Mouse (Mus musculus) c-Kit-positive CD71-negative TER-119-negative erythroid progenitor cells, embryonic 14.5 days (primary cell): ENCODE results near the gene Gm11549.

Experiments
- DNase-seq: peaks from one replicate; pipeline ENCODE4 v3.0.0-alpha.2; 2013; ENCODE audit warnings: low read depth

Gm11549 gene

DNA sequence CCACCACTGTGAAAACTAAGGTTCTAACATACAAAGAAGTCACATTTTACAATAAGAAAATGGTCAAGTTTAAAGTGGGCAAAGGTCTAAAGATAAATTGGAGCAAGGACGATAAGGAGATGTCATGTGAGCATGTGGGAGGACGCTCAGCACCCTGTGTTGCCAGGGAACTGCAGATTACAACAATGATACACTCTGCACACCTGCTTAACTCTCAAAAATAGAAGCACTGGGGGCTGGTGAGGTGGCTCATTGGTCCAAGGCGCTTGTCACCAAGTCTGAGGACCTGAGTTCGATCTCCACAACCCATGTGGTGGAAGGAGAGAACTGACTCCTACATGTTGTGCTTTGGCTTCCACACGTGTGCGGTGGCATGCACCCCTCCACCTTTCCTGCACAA lies 10.1 kb downstream of the Gm11549 start:
- DNase-seq, result no peak

DNA sequence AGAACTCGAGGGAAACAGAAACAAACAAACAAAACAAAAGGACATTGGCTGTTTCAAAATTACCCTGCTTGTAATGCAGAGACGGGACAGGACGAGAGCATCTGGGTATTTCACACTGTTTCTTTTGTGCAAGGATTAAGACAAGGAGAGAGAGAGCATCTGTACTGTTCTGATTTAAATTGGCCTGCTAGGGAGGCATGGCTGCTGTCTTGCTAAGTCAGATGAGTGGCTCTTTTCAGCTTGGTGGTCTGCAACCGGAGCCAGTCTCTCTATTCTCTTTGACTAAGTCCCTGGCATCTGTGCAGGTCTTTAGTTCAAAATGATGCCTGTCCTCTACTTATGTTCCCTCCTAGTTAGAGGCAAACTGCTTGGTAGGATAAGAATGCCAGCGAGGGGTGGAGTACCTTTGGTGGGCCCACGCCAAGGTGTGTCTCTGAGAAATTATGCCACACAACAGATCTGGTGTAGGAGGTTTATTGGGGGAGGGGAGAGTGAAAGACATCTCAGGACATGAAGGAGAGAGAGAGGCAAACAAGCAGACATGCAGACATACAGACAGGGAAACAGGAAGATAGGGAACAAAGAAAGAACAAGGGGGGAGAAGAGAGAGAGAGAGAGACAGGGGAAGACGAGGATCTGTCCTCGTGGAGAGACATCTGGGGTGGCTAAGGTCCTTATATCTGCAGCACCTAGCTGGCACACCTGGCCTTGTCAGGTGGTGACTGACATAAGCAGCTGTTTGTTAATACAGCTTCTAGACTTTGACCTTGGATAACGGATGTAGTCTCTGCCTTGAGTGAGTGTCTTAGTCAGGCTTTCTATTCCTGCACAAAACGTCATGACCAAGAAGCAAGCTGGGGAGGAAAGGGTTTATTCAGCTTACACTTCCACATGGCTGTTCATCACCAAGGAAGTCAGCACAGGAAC lies 15.5 kb downstream of the Gm11549 start:
- no peak for DNase-seq

DNA sequence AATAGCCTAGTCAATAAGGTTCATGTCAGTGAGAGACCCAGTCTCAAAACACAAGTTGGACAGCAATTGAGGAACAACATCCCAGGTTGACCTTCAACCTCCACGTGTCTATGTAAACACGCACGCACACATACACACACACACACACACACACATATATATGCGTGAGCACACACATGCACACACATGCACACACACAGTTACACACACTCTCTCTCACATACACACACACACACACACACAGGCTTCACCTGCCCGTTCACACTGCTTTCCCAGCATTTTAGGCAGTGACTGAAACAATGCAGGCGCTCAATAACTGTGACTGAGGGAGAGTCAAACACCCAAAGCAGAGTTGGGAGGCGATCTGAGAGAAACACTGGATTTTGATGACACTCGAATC lies 16.3 kb downstream of the Gm11549 start:
- DNase-seq, result no peak

DNA sequence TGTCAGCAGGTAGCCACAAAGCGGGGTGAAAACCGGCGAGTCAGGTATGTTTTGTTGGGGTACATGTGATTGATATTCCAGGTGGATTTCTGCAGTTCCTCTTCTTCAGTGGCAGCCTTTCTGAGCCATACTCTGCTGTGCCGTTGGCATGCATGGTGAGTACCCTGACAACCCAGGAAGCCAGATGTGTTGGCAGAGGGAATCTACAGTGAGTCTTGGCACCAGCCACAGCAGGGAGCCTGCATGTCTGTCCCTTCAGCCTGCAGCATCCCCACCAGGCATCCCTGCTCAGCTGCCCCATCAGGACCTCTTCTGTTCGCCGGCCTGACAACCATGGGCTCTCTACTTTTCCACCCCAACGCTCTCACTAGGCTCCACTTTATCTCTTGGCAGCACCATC lies 20.1 kb downstream of the Gm11549 start:
- no peak for DNase-seq

DNA sequence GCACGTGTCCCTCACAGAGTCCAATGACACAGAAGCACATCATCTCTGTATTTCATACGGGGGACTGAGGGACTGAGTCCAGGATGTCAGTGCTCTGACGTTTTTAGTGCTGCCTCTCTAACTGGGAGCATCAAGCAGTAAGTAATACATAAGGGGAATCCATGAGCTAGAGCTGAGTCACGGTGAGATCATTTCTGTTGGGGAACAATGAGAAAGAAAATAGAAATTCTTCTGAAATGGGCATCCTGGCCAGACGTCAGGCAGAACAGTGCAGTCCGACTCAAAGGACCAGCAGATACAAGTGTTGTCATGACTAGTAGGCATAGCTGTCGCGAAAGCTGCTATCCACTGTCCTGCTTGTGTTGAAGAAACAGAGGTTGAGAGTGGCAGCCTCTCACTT lies 20.6 kb downstream of the Gm11549 start:
- no peak for DNase-seq

DNA sequence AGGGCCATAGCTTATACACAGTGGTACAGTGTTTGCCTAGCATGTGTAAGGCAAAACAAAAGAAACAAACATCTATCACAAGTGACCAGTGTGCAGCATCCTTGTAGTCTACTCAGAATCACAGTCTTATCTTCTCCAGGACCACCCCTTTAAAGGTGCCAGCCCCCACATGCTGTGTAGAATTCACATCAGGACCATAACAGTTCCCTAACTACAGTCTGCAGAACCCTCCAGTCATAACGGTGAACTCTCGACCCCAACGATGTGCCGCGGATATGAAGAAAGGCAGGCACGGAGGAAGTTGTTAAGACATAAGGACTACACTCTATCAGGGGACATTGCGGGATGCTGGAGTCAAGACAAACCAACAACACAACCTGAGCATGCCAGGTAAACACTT lies 22.2 kb downstream of the Gm11549 start:
- no peak for DNase-seq

DNA sequence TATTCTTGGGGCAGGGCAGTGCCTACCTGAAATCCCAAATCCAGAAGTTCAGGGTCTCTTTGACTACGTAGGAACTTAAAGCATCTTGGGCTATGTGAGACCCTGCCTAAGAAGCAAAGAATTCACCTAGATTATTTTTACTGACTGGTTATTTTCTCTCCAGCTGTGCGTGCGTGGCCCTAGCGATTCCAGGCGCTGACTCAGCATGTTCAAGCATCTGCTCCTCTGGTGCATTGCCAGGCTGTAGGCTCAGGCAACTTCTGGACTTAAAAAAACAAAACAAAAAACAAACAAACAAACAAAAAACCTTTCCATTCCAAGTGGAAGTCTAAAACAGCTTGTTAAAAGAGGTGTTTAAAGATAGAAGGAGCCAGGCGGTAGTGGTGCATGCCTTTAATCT lies 23.4 kb downstream of the Gm11549 start:
- DNase-seq, result no peak

DNA sequence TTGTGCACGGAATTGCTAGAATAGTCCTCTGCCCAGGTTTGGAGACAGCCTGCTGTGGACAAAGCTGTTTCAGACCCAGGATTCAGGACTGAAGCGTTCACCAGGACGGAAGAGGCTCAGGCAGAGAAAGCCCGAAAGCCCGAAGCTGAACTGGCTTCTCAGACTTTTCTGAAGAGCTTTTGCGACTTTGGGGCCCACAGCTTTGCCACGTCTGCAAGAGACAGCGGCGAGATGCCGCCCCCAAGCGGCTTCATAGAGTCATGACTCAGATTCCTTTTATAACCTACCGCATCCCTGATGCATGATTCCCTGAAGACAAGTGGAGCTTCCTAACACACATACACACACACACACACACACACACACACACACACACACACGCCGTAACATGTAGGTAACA lies 24.9 kb downstream of the Gm11549 start:
- DNase-seq, result peak; percentile 53

DNA sequence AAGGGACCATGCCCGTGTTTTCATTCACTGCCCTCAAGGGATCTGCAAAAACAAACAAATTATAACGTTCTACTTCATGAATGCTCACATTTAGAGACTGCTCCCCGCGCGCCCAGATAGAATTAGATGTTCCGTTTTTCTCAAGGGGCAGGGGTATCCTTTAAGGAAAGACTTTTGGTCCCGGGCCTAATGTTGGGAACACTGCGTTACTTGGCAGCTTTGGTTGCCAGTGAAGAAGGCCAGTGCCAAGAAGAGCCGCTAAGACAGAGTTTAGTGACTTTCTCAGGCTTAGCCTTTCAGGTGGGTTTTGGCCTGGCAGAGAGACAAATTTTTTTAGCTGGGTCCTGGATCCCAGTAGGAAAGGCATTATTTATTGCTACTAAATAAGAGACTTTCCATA lies 25.3 kb downstream of the Gm11549 start:
- no peak for DNase-seq

DNA sequence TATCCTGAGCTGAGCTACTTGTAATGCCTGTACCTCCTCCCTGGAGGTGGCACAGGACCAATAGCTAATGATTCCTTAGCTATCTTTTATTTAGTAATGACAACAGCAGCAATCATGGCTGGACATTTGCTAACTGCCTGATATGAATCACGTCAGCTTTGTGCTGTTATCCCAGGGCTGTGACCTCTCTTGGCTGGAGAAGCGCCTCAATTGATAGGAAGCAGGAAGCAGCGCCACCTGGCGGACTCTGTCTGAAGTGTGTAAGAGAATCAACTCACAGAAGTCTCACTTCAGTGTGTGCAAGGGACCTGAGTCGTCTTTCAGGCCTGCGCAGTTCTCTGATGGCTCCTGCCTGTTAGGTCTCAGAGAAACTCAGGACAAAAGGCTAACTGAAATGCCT lies 26.2 kb downstream of the Gm11549 start:
- peak; percentile 81 for DNase-seq

DNA sequence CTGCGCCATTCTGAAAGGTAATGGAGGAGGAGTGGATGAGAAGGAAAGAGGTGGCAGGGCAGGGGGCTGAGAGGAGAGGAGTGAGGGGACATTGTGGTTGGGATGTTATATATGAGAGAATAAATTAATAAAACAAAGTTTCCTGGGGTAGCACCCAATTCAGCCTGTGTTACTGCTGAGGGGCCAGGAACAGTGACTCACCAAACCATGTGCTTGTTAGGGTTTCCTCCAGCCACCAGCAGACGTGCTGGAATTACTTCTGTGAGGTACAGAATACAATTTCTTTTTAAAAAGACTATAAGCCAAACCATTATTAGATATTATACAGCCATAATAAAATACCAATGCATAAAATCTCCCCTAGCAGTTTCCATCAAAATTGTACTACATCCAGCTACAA lies 27.0 kb downstream of the Gm11549 start:
- DNase-seq, result no peak

DNA sequence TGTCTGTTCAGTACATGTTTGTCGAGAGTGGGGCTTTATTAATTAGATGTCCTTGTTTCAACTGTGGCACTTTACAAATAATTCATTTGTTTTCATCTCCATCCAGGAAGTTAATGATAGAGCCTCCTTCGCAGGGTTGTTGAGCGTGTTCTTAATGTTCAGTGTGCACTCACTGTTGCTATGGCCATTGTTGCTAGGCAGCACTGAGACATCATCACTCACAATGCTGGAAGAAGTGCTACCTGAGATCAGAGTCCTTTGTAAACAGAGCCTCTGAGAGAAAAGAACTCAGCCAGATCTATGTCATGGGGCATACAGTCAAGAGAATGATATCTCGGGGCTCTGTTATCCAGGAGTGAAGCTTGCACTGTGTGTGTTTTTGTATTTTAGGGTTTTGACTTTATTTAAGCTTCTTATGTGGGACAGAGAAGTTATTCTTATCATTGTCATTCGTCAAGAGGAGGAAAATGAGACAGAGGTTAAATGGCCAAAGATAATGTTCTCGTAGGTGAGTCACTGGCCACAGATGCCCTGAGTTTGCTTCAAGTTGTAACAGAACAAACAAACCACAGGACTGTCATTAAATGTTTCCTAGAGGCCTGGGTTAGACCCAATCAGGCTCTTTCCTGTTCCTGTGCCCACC lies 27.9 kb downstream of the Gm11549 start:
- no peak for DNase-seq

DNA sequence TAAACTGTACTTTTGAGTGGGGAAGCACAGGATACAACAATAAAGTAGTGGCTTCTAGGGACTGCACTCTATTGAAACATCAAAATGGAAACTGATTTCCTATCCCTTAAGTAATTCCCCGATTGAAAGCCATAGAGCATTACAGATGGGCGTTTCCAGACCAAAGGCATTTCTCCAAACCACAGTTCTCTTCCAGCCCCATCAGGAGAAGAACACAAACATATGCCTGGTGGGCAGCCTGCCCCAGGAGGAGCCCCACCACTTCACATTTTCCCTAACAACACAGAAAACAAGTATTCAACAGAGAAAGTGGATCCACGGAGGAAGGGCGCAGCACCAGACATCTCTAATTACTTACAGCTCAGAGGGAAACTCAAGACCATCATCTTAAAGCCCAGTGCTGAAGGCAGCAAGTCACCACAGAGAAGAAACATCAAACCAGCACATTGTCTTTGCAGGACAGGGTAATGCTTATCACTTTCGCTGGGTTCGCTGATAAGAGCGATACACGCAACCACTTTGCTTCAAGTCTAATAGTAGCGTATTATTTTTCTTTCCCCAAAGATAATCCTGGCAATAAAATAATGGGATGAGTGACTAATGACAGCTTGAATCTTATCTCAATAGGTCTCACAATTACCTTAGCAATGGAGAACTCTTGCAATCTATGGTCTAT lies 28.8 kb downstream of the Gm11549 start:
- no peak for DNase-seq

DNA sequence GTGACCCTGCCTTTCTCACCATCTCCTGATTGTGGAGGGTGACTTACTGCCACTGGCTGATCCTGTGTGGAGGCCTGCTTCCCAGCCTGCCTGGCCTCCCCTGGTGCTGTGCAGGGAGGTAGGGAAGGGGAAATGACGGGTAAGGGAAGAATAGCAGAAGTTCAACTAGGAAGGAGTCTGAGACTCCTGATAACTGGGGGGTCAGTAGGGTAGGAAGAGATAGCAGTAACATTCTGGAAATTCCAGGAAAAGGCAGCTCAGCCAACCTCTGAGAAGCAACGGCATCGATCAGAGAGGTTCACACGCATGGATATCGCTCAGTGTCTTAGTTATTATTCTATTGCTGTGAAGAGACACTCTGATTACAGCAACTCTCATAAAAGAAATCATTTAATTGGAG lies 30.1 kb downstream of the Gm11549 start:
- DNase-seq, result no peak

DNA sequence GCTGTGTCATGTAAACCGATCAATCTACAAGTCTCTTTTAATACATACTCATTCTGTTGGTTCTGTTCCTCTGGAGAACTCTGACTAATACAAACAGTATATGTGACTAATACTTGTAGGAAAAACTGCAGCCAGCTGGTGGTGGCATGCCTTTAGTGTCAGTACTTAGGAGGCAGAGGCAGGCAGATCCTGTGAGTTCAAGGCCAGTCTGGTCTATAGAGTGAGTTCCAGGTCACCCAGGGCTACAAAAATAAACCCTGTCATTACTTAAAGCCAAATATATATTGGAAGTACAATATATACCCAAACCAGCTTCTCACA lies 32.1 kb downstream of the Gm11549 start:
- DNase-seq, result no peak

DNA sequence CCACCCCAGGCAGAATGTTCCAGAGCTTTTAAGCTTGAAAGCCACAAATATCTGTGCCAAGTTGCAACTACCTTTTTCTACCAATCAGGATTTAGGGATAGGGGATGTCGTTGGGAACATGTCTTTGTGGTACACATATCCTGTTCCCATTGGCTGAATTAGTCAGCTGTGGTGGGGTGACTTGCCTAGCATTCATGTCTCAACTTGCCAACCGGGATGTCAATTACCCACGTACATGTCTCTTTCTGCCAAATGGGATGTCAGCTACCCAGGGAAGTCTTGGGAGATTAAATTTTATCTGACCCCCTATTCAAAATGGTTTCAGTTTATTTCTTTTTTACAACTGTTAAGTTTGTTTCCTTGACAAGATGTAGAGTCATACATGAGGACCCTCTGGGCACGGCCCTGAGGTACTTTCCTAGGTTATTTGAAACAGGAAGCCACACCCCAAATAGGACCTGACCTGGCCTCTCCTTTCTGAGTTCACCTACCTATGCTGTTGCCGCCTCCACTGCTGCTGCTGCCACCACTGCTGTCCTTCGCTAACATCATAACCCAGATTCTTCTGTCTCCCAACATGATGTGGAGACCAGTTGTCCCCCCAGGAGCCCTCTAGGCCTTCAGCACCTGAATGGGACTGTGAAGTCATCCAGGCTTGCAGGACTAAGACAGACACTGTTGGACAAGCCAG lies 32.6 kb downstream of the Gm11549 start:
- DNase-seq, result no peak

DNA sequence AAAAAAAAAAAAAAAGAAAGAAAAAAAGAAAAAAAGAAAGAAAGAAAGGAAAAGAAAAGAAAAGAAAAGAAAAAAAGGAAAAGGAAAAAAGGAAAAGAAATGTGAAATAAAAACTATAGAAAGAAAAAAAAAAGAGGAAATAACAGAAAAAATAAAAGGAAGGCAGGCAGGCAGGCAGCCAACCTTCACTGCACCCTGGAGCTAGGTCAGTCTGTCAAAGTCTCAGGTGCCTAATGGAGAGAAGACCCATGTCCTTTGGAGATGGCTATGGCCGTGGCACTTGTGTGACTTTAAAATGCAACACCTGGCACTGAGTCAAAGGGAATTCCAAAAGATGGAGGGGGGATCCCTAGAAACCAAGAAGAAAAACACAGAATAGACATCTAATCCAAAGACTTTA lies 33.2 kb downstream of the Gm11549 start:
- no peak for DNase-seq

DNA sequence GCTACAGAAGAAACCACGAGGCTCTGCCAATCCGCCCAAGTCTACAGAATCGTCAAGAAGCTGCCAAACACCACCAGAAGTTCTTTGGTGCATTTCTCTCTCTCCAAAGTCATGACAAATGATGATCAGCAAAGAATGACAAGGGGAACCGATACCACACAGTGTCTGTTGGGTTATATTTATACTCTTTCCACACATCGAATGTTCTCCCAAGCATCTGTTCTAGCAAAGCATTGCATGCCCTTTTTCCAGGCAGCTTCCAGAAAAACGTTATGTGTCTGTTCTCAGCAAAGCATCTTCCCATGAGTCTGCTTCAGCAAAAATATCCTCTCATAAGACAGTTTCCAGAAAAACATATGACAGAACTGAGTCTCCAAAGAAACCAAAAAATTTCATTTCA lies 34.7 kb downstream of the Gm11549 start:
- DNase-seq, result no peak

DNA sequence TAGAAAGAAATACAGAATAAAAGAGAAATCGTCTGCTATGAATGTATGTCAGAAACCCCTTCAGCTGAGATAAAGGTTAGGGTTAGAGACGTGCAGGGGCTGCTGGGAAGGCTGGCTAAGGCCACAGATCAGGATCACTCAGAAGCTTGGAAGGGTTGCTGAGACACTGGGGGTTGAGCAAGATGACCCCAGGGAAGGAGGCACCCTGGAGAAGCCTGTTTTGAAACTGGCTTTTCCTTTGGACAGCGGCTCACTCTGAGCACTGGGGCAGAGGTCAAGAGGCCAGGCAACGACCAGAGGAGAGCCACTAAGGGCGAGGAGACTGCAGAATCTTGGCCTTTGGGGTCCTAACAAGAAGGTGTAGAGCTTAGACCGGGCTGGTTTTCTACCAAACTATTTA lies 35.4 kb downstream of the Gm11549 start:
- no peak for DNase-seq

DNA sequence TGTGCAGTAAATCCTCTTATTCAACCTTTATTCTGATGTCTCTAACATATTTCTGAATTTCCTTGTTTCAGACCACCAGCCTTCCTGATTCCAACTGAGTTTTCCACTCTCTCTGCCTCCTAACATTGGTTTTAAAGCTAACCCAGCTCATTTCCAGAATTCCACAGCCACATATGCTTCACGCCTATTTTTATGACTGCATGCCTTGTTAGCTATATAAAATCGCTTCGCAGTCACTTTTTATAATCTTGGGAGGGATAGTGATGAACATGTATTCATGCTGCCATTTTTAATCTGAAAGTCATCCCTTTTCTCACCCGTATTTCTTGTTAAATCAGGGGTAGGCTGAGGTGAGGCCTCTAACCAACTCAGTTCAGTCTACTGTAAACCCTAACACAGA lies 37.3 kb downstream of the Gm11549 start:
- DNase-seq, result no peak

DNA sequence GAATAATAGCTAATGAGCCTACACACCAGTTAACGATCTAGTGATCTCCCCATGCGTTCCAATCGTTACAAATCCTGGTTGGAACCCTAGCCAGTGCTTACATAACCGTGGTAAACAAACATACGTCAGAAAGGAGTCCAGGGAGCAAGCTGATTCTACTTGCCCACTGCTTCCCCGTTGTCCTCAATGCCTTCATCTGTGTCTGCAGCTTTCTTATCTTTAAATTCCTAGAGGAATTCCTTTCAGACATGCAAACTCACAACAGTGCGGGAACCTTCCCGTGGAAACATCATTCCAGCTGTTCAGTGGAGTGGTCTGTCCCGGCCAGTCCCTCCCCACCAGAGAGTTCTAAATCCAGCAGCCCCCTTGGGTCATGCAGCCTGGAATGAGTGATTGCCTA lies 38.7 kb downstream of the Gm11549 start:
- DNase-seq, result no peak

DNA sequence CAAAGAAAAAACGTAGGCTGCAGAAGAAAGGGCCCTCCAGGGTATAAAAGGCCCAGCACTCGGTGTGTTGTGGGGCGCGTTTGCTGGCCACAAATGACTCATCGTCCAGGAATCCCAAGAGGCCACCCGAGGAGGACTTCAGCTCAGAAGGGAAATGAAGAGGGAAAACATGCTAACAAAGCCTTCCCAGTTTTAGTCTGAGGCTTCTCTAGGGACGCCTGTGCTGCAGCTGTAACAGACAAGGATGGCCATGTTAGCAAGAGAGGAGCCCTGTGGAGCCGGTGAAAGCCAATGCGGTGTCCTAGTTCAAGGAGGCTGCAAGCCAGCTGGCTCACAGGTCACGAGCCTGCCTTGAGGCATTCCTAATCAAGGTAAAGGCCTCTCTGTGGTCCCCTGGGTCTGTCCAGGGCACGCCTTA lies 39.8 kb downstream of the Gm11549 start:
- DNase-seq, result no peak

DNA sequence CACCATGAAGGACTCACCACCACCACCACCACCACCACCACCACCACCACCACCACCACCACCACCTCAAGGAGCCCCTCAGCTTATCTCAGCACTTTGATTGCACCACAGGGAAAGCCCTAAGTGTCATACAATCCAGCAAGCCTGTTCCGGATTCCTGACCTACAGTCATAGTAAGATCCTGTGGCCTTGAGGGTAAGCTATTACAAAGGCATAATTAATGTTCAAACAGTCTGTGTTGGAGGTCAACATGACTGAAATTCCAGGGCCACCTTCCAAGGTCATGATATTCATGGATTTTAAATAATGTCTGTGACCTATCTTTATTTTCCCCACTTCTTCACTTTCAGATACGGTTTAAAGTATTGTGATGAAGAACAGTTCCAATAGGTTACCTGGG lies 41.1 kb downstream of the Gm11549 start:
- DNase-seq, result no peak
